Mouse (Mus musculus): Measurements from ENCODE around the gene Bpifc. TPM values are rescaled to one million over a fixed set of nuclear protein-coding genes. Genes with fewer than 3 reads are reported as not detected.

Gene Bpifc
- polyA plus RNA-seq, 1 experiment from 2014 or later = not detected

DNA sequence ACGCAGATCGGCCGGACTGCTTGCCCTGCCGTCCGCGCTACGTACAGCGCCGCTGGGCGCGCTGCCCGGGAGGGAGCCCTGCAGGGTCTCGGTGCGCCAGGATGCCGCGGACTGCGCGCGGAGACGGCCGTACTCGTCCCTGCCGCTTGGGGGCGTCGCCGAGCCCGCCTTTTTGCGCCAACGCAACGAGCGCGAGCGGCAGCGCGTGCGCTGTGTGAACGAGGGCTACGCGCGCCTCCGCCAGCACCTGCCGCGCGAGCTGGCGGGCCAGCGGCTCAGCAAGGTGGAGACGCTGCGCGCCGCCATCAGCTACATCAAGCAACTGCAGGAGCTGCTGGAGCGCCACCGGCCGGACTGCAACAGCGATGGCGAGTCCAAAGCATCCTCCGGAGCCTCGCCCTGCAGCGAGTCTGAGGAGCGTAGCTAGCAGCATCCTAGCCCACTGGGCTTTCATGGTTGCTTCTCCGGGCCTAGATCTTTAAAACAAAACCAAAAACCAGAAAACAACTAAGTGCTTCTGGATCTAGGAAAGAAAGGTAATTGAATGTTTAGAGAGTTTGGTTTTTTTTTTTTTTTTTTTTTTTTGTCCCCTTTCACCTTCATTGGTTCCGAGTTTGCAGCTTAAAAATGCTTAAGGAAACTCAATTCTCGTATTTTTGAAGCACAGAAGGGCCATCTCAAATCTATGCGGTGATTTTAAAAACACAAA is 83.0 kb downstream of the Bpifc start:
- Histone ChIP-seq H3K9ac (ENCODE audit: low read depth, low read length) (no peak overlapping the region; the same call in 1 of the 2 replicates), H3K4me2 (peak overlapping the region; percentile 92), H3K36me3 (ENCODE audit: control insufficient read depth, insufficient read depth, low read length) (no peaks in the 10 kb centered on the region), H3K4me3 (ENCODE audit: low read depth, low read length) (peak overlapping the region; percentile 50), H3K27ac (ENCODE audit: low read depth, low read length) (no peak overlapping the region), H3K4me1 (ENCODE audit: control insufficient read depth, insufficient read depth, low read length) (0 out of 2 replicates have a peak, but pooled peaks cover 4% of the 10 kb centered on the region), H3K9me3 (replicated peaks; ENCODE audit: control insufficient read depth, low read length) (no peaks in the 10 kb centered on the region), H3K27me3 (ENCODE audit: control insufficient read depth, insufficient read depth, low read length) (peaks cover 15% of the 10 kb centered on the region)
- 2% methylated on average over 63 of the region's 63 CpGs for WGBS (ENCODE audit: insufficient replicate concordance)
- ATAC-seq (replicated peaks; ENCODE audit: insufficient number of reproducible peaks, low FRiP score, low TSS enrichment) = peak; percentile 71; the same call in 1 of the 2 replicates

DNA sequence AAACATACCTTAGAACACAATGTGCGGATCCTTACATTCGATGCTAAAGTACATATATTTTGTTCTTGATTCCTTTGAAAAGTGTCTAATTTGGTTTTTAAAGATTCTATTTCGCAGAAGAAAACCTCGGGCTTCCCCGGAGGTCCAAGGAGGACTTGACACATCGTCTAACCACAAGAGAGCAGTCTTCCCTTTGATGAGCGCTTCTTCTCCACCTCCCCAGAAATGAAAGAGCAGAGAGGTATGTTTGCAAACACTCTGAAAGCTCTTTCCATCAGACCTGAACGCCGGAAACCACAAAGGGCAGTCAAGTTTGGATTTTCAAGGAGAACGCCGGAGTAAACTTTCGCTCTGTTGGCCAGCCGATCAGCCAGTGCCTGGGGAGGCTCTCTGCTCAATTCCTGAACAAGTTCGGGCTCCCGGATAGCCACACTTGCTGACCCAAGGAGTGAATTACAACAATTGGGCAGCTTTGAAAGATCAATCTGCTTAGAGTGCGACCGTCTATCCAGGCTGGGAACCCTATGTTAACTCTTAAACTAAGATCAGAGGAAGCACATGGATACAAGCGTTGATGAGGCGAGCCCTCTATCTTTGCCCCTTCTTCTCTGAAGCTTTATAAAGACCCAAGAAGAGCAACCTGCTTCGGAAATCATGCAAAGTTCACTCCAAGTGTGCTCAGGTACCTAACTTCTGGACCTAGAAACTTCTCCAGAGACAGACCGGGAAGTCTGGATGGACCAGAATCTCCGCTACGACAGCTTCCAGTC is 83.8 kb downstream of the Bpifc start, which contains the start of gene Ascl4:
Gene Ascl4, plus strand, starts transcription at position 6 of the 770 bp plus-strand sequence.
- H3K4me1 ChIP-seq (ENCODE audit: control insufficient read depth, insufficient read depth, low read length) = 0 out of 2 replicates have a peak, but pooled peaks cover 4% of the 10 kb centered on the region
- no peaks in the 10 kb centered on the region for H3K36me3 ChIP-seq (ENCODE audit: control insufficient read depth, insufficient read depth, low read length)
- WGBS (ENCODE audit: insufficient replicate concordance) = 2% methylated on average over 23 of the region's 23 CpGs
- peak within 1 kb of the TSS; percentile 92 for H3K4me2 ChIP-seq
- no peak for ATAC-seq (replicated peaks; ENCODE audit: insufficient number of reproducible peaks, low FRiP score, low TSS enrichment)
- peak within 1 kb of the TSS; percentile 50 for H3K4me3 ChIP-seq (ENCODE audit: low read depth, low read length)
- H3K27me3 ChIP-seq (ENCODE audit: control insufficient read depth, insufficient read depth, low read length) = peaks cover 15% of the 10 kb centered on the region
- H3K9ac ChIP-seq (ENCODE audit: low read depth, low read length) = no peak within 1 kb of the TSS; the same call in 1 of the 2 replicates
- H3K27ac ChIP-seq (ENCODE audit: low read depth, low read length) = no peak within 1 kb of the TSS
- H3K9me3 ChIP-seq (replicated peaks; ENCODE audit: control insufficient read depth, low read length) = no peaks in the 10 kb centered on the region

DNA sequence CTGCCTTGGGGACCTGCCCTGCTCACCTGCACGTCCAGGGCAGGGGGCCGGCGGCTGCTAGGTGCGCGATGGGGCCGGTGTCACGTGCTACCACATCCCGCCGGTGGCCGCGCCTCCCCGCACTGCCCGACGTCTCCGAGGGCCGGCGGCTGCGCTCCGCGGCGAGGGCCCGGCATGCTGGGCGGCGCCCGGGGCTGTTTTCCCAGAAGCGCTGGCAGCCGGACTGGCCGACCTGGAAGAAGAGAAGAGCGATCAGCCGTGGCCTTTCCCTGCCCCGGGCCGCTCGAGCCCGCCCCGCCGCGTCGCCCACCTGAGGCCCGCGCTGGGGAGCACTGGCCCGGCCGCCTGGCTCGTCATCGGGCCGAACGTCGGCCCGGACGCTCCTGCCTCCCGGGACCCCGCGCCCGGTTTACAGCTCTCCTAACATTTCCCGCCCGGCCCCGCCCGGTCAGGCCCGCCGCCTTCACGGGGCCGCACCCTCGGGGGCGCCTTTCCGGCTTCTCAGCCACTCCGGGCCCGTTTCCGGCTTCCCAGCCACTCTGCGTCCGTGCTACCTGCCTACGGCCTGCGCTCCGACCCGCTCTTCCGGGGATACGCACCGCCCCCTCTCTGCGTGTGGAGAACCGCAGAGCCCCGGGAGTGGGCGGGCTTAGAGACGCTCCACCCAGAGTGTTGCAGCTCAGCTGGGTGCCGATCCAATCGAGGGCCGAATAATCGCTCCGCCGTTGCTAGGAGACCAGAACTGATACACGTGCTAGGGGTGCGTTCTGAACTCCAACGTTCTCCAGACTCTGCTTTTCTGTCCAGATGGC is 95.0 kb downstream of the Bpifc start, which contains the start of gene Prdm4:
Gene Prdm4, minus strand, starts transcription at position 645 of the 812 bp plus-strand sequence.
- Histone ChIP-seq H3K4me3 (ENCODE audit: low read depth, low read length) (peak within 1 kb of the TSS; percentile 92), H3K27me3 (ENCODE audit: control insufficient read depth, insufficient read depth, low read length) (no peaks in the 10 kb centered on the region), H3K36me3 (ENCODE audit: control insufficient read depth, insufficient read depth, low read length) (peaks cover 7% of the 10 kb centered on the region; the same call in 1 of the 2 replicates), H3K27ac (ENCODE audit: low read depth, low read length) (peak within 1 kb of the TSS; percentile 92), H3K9me3 (replicated peaks; ENCODE audit: control insufficient read depth, low read length) (no peaks in the 10 kb centered on the region), H3K9ac (ENCODE audit: low read depth, low read length) (peak within 1 kb of the TSS; percentile 94), H3K4me2 (peak within 1 kb of the TSS; percentile 86), H3K4me1 (ENCODE audit: control insufficient read depth, insufficient read depth, low read length) (peaks cover 6% of the 10 kb centered on the region; the same call in 1 of the 2 replicates)
- WGBS (ENCODE audit: insufficient replicate concordance) = under 1% methylated on average over 81 of the region's 90 CpGs
- ATAC-seq (replicated peaks; ENCODE audit: insufficient number of reproducible peaks, low FRiP score, low TSS enrichment) = peak; percentile 99

Other genes with a start within 250 kb of the Bpifc start
- 55.1 and 57.7 TPM in 2 replicates for gene Pwp1, start 182.4 kb downstream of the Bpifc start, polyA plus RNA-seq (2014; fragmentation: Nextera tagmentation; extraction: Ambion mirVana)
- 17.1 and 17.2 TPM in 2 replicates for gene Prdm4, start 94.8 kb downstream of the Bpifc start, polyA plus RNA-seq (2014; fragmentation: Nextera tagmentation; extraction: Ambion mirVana)
- gene Ascl4, start 84.2 kb downstream of the Bpifc start, polyA plus RNA-seq (2014; fragmentation: Nextera tagmentation; extraction: Ambion mirVana) = not detected in 2 replicates
- gene Rtcb, start 54.1 kb downstream of the Bpifc start, polyA plus RNA-seq (2014; fragmentation: Nextera tagmentation; extraction: Ambion mirVana) = 113 and 127 TPM in 2 replicates
- gene Fbxo7, start 10.1 kb upstream of the Bpifc start, polyA plus RNA-seq (2014; fragmentation: Nextera tagmentation; extraction: Ambion mirVana) = 25.2 and 25.5 TPM in 2 replicates